Mouse (Mus musculus) thymus, adult 2 months (tissue): ENCODE measurements around the gene Grk3.

Experiments
- CTCF ChIP-seq: fragments of 200-500 bp; IDR thresholded peaks from 2 replicates; pipeline ENCODE4 v1.5.1; 2012; ENCODE audit warnings: mild to moderate bottlenecking, control low read depth, low read length, moderate library complexity, borderline replicate concordance; ENCODE audit not compliant: control insufficient read depth, poor library complexity, insufficient read depth; ENCODE audit errors: extremely low read depth
- POLR2A ChIP-seq: fragments of 200-500 bp; IDR thresholded peaks from 2 replicates; pipeline ENCODE4 v1.6.1; 2012; ENCODE audit warnings: mild to moderate bottlenecking, low read length, control low read depth, moderate library complexity; ENCODE audit not compliant: control insufficient read depth, poor library complexity, insufficient read depth; ENCODE audit errors: extremely low read depth

GRCm38 (mm10) chr5:112973596-112973995, 42.0 kb downstream of the Grk3 start:
- TF ChIP-seq CTCF (no peak), POLR2A (no peak)
